Mouse (Mus musculus) liver, embryonic 15.5 days (tissue): ENCODE data around the gene AI481877. TPM values are rescaled to one million over a fixed set of nuclear protein-coding genes. Genes with fewer than 3 reads are reported as not detected.

ENCODE experiments used
- ATAC-seq: fragments of 200-750 bp; cut with Nextera tagmentation; 2 replicates; pipeline ENCODE4 v1.8.0; 2017; ENCODE audit warnings: moderate number of reproducible peaks, mild to moderate bottlenecking, moderate library complexity; ENCODE audit not compliant: insufficient read depth
- H3K27ac ChIP-seq: fragments of 300-500 bp; sonication (generic); replicated peaks from 2 replicates; pipeline ENCODE4 v1.5.1; 2015; ENCODE audit warnings: mild to moderate bottlenecking, inconsistent platforms
- H3K27me3 ChIP-seq: fragments of 300-500 bp; sonication (generic); 2 replicates; pipeline ENCODE4 v1.6.1; 2015; ENCODE audit warnings: mild to moderate bottlenecking, inconsistent platforms
- H3K36me3 ChIP-seq: fragments of 300-500 bp; sonication (generic); replicated peaks from 2 replicates; pipeline ENCODE4 v1.6.1; 2015; ENCODE audit warnings: moderate library complexity, mild to moderate bottlenecking, inconsistent platforms
- H3K4me1 ChIP-seq: fragments of 300-500 bp; sonication (generic); replicated peaks from 2 replicates; pipeline ENCODE4 v1.6.1; 2015; ENCODE audit warnings: inconsistent platforms
- H3K4me2 ChIP-seq: fragments of 300-500 bp; sonication (generic); 2 replicates; pipeline ENCODE4 v1.6.1; 2015; ENCODE audit warnings: moderate library complexity, mild to moderate bottlenecking, inconsistent platforms
- H3K4me3 ChIP-seq: fragments of 300-500 bp; sonication (generic); replicated peaks from 2 replicates; pipeline ENCODE4 v1.5.1; 2015; ENCODE audit warnings: mild to moderate bottlenecking, inconsistent platforms
- H3K9ac ChIP-seq: fragments of 300-500 bp; sonication (generic); 2 replicates; pipeline ENCODE4 v1.6.1; 2015; ENCODE audit warnings: moderate library complexity, mild to moderate bottlenecking, inconsistent platforms
- H3K9me3 ChIP-seq: fragments of 300-500 bp; sonication (generic); replicated peaks from 2 replicates; pipeline ENCODE4 v1.6.1; 2016; ENCODE audit warnings: inconsistent platforms
- WGBS: fragments of 180-500 bp; shearing (Covaris S2); methylation state at CpG from one replicate; pipeline ENCODE4 v1.1.7; 2015; ENCODE audit warnings: mixed read lengths; ENCODE audit not compliant: insufficient replicate concordance; 5-methylcytosine and 5-hydroxymethylcytosine counted together
- polyA plus RNA-seq: library from polyadenylated mRNA; unstranded; fragments of >200 nt; fragmentation: Nextera tagmentation; extraction: Ambion mirVana; gene quantifications from 2 replicates; pipeline ENCODE4 v1.2.1, GENCODE M21; 2015

AI481877 gene
- polyA plus RNA-seq, 1 experiment from 2014 or later = not detected

GRCm38 (mm10) chr4:59167251-59167847 lies 28.6 kb upstream of the AI481877 start:
- no peaks in the 10 kb centered on the region for H3K36me3 ChIP-seq
- no peaks in the 10 kb centered on the region for H3K27me3 ChIP-seq
- no peak overlapping the region for H3K4me3 ChIP-seq
- no peak overlapping the region for H3K9ac ChIP-seq
- H3K4me2 ChIP-seq = no peak overlapping the region
- WGBS = 72% methylated on average over 2 of the region's 2 CpGs
- H3K9me3 ChIP-seq = no peaks in the 10 kb centered on the region
- H3K27ac ChIP-seq = no peak overlapping the region
- no peak for ATAC-seq
- H3K4me1 ChIP-seq = peaks cover 5% of the 10 kb centered on the region; the same call in 1 of the 2 replicates

GRCm38 (mm10) chr4:59164034-59164433 lies 25.3 kb upstream of the AI481877 start:
- 28% methylated on average over 2 of the region's 2 CpGs for WGBS
- no peaks in the 10 kb centered on the region for H3K9me3 ChIP-seq
- no peaks in the 10 kb centered on the region for H3K36me3 ChIP-seq
- H3K27me3 ChIP-seq = no peaks in the 10 kb centered on the region
- H3K4me2 ChIP-seq = no peak overlapping the region
- ATAC-seq = no peak
- H3K27ac ChIP-seq = no peak overlapping the region
- peaks cover 12% of the 10 kb centered on the region; the same call in 1 of the 2 replicates for H3K4me1 ChIP-seq
- no peak overlapping the region for H3K4me3 ChIP-seq
- no peak overlapping the region for H3K9ac ChIP-seq

- no peaks in the 10 kb centered on the region for H3K27me3 ChIP-seq
- no peak overlapping the region for H3K4me2 ChIP-seq
- H3K9me3 ChIP-seq = no peaks in the 10 kb centered on the region
- H3K36me3 ChIP-seq = no peaks in the 10 kb centered on the region
- no peak for ATAC-seq
- peaks cover 26% of the 10 kb centered on the region for H3K4me1 ChIP-seq
- H3K4me3 ChIP-seq = no peak overlapping the region
- WGBS = 67% methylated on average over 8 of the region's 8 CpGs
- no peak overlapping the region for H3K27ac ChIP-seq
- H3K9ac ChIP-seq = no peak overlapping the region
Observed at GRCm38 (mm10) chr4:59160959-59161670, 22.3 kb upstream of the AI481877 start.

GRCm38 (mm10) chr4:59160289-59160688 lies 21.5 kb upstream of the AI481877 start:
- H3K4me3 ChIP-seq = no peak overlapping the region
- no peak overlapping the region for H3K4me2 ChIP-seq
- peaks cover 26% of the 10 kb centered on the region for H3K4me1 ChIP-seq
- no peak for ATAC-seq
- no peaks in the 10 kb centered on the region for H3K36me3 ChIP-seq
- WGBS = 62% methylated on average over 5 of the region's 5 CpGs
- H3K9ac ChIP-seq = no peak overlapping the region
- H3K27me3 ChIP-seq = no peaks in the 10 kb centered on the region
- no peaks in the 10 kb centered on the region for H3K9me3 ChIP-seq
- no peak overlapping the region for H3K27ac ChIP-seq

GRCm38 (mm10) chr4:59157654-59158053 lies 18.9 kb upstream of the AI481877 start:
- H3K36me3 ChIP-seq = no peaks in the 10 kb centered on the region
- peak overlapping the region; percentile 0 for H3K4me2 ChIP-seq
- no peak; the same call in 1 of the 2 replicates for ATAC-seq
- no peaks in the 10 kb centered on the region for H3K9me3 ChIP-seq
- H3K9ac ChIP-seq = no peak overlapping the region
- H3K27me3 ChIP-seq = no peaks in the 10 kb centered on the region
- H3K4me3 ChIP-seq = no peak overlapping the region
- 20% methylated on average over 2 of the region's 2 CpGs for WGBS
- H3K27ac ChIP-seq = peak overlapping the region; percentile 10; the same call in 1 of the 2 replicates
- peaks cover 33% of the 10 kb centered on the region for H3K4me1 ChIP-seq

GRCm38 (mm10) chr4:59156897-59157592 lies 18.3 kb upstream of the AI481877 start:
- 9% methylated on average over 7 of the region's 7 CpGs for WGBS
- peak overlapping the region; percentile 0 for H3K4me2 ChIP-seq
- H3K36me3 ChIP-seq = no peaks in the 10 kb centered on the region
- peak; percentile 79 for ATAC-seq
- no peaks in the 10 kb centered on the region for H3K27me3 ChIP-seq
- H3K4me1 ChIP-seq = peaks cover 33% of the 10 kb centered on the region
- no peak overlapping the region for H3K9ac ChIP-seq
- H3K4me3 ChIP-seq = no peak overlapping the region
- H3K27ac ChIP-seq = peak overlapping the region; percentile 31
- H3K9me3 ChIP-seq = no peaks in the 10 kb centered on the region

- WGBS = 33% methylated on average over 1 of the region's 1 CpGs
- no peaks in the 10 kb centered on the region for H3K27me3 ChIP-seq
- H3K4me2 ChIP-seq = no peak overlapping the region
- no peaks in the 10 kb centered on the region for H3K36me3 ChIP-seq
- H3K4me3 ChIP-seq = no peak overlapping the region
- no peak overlapping the region for H3K9ac ChIP-seq
- H3K27ac ChIP-seq = no peak overlapping the region
- ATAC-seq = no peak
- peaks cover 10% of the 10 kb centered on the region for H3K4me1 ChIP-seq
- H3K9me3 ChIP-seq = no peaks in the 10 kb centered on the region
Observed at GRCm38 (mm10) chr4:59151953-59152352, 13.2 kb upstream of the AI481877 start.

- H3K9me3 ChIP-seq = no peaks in the 10 kb centered on the region
- ATAC-seq = no peak
- H3K27ac ChIP-seq = no peak overlapping the region
- no peak overlapping the region for H3K4me3 ChIP-seq
- no peak overlapping the region for H3K4me2 ChIP-seq
- H3K4me1 ChIP-seq = peaks cover 7% of the 10 kb centered on the region
- H3K36me3 ChIP-seq = no peaks in the 10 kb centered on the region
- no peak overlapping the region for H3K9ac ChIP-seq
- 5% methylated on average over 5 of the region's 5 CpGs for WGBS
- no peaks in the 10 kb centered on the region for H3K27me3 ChIP-seq
Observed at GRCm38 (mm10) chr4:59150907-59151306, 12.1 kb upstream of the AI481877 start.

GRCm38 (mm10) chr4:59149043-59149442 lies 10.3 kb upstream of the AI481877 start:
- Histone ChIP-seq H3K4me2 (no peak overlapping the region), H3K4me1 (no peaks in the 10 kb centered on the region; the same call in none of the 2 replicates), H3K27me3 (no peaks in the 10 kb centered on the region), H3K27ac (no peak overlapping the region), H3K9ac (no peak overlapping the region), H3K4me3 (no peak overlapping the region), H3K9me3 (no peaks in the 10 kb centered on the region), H3K36me3 (no peaks in the 10 kb centered on the region)
- no peak for ATAC-seq
- 41% methylated on average over 5 of the region's 5 CpGs for WGBS

GRCm38 (mm10) chr4:59128935-59129334 lies 9.8 kb downstream of the AI481877 start:
- Histone ChIP-seq H3K9me3 (no peaks in the 10 kb centered on the region), H3K27ac (no peak overlapping the region), H3K4me2 (no peak overlapping the region), H3K36me3 (no peaks in the 10 kb centered on the region), H3K4me3 (no peak overlapping the region), H3K4me1 (no peaks in the 10 kb centered on the region), H3K9ac (no peak overlapping the region), H3K27me3 (no peaks in the 10 kb centered on the region)
- no peak for ATAC-seq
- 64% methylated on average over 4 of the region's 4 CpGs for WGBS

- ATAC-seq = no peak
- no peak overlapping the region for H3K4me2 ChIP-seq
Observed at GRCm38 (mm10) chr4:59125053-59125452, 13.7 kb downstream of the AI481877 start.

More at GRCm38 (mm10) chr4:59125053-59125452, 13.7 kb downstream of the AI481877 start:
- Histone ChIP-seq H3K9me3 (no peaks in the 10 kb centered on the region), H3K36me3 (no peaks in the 10 kb centered on the region), H3K27me3 (no peaks in the 10 kb centered on the region), H3K4me1 (no peaks in the 10 kb centered on the region), H3K4me3 (no peak overlapping the region), H3K27ac (no peak overlapping the region), H3K9ac (no peak overlapping the region)
- WGBS = 36% methylated on average over 1 of the region's 1 CpGs
